Mouse (Mus musculus) limb, embryonic 15.5 days (tissue): ENCODE measurements around the gene Fstl4. TPM values are rescaled to one million over a fixed set of nuclear protein-coding genes. Genes with fewer than 3 reads are reported as not detected.
"Not testable (repeated sequence)": the region's sequence is repeated elsewhere in the genome, so short reads cannot be mapped to it uniquely, and the experiment has no call there.

Experiments
- ATAC-seq: fragments of 200-750 bp; cut with Nextera tagmentation; 2 replicates; pipeline ENCODE4 v1.8.0; 2017; ENCODE audit warnings: low read depth, moderate TSS enrichment; ENCODE audit not compliant: insufficient number of reproducible peaks, low FRiP score, low TSS enrichment
- H3K27ac ChIP-seq: fragments of 300-500 bp; sonication (generic); 2 replicates; pipeline ENCODE4 v1.5.1; 2015; ENCODE audit warnings: moderate library complexity, mild to moderate bottlenecking, inconsistent platforms
- H3K27me3 ChIP-seq: fragments of 300-500 bp; sonication (generic); 2 replicates; pipeline ENCODE4 v1.6.1; 2015; ENCODE audit warnings: inconsistent platforms
- H3K36me3 ChIP-seq: fragments of 300-500 bp; sonication (generic); 2 replicates; pipeline ENCODE4 v1.6.1; 2015; ENCODE audit warnings: inconsistent platforms
- H3K4me1 ChIP-seq: fragments of 300-500 bp; sonication (generic); 2 replicates; pipeline ENCODE4 v1.6.1; 2015; ENCODE audit warnings: inconsistent platforms
- H3K4me2 ChIP-seq: fragments of 300-500 bp; sonication (generic); 2 replicates; pipeline ENCODE4 v1.6.1; 2015; ENCODE audit warnings: mild to moderate bottlenecking, inconsistent platforms
- H3K4me3 ChIP-seq: fragments of 300-500 bp; sonication (generic); 2 replicates; pipeline ENCODE4 v1.5.1; 2015; ENCODE audit warnings: mild to moderate bottlenecking, inconsistent platforms
- H3K9ac ChIP-seq: fragments of 300-500 bp; sonication (generic); 2 replicates; pipeline ENCODE4 v1.6.1; 2015; ENCODE audit warnings: inconsistent platforms
- H3K9me3 ChIP-seq: fragments of 300-500 bp; sonication (generic); 2 replicates; pipeline ENCODE4 v1.6.1; 2016; ENCODE audit warnings: inconsistent platforms
- WGBS: fragments of 180-500 bp; shearing (Covaris S2); methylation state at CpG from one replicate; pipeline ENCODE4 v1.1.7; 2015; 5-methylcytosine and 5-hydroxymethylcytosine counted together
- polyA plus RNA-seq: library from polyadenylated mRNA; unstranded; fragments of >200 nt; fragmentation: Nextera tagmentation; extraction: Ambion mirVana; gene quantifications from 2 replicates; pipeline ENCODE4 v1.2.1, GENCODE M21; 2015

Gene Fstl4
- polyA plus RNA-seq, 1 experiment from 2014 or later, result 2.6 TPM

GRCm38 (mm10) chr11:53144506-53144905 is 380.1 kb downstream of the Fstl4 start:
- Histone ChIP-seq H3K4me2 (no peak overlapping the region), H3K36me3 (no peaks in the 10 kb centered on the region), H3K9me3 (no peaks in the 10 kb centered on the region), H3K4me1 (no peaks in the 10 kb centered on the region), H3K27ac (no peak overlapping the region), H3K4me3 (no peak overlapping the region), H3K9ac (no peak overlapping the region), H3K27me3 (no peaks in the 10 kb centered on the region)
- WGBS, result 64% methylated on average over 5 of the region's 5 CpGs
- no peak for ATAC-seq

DNA sequence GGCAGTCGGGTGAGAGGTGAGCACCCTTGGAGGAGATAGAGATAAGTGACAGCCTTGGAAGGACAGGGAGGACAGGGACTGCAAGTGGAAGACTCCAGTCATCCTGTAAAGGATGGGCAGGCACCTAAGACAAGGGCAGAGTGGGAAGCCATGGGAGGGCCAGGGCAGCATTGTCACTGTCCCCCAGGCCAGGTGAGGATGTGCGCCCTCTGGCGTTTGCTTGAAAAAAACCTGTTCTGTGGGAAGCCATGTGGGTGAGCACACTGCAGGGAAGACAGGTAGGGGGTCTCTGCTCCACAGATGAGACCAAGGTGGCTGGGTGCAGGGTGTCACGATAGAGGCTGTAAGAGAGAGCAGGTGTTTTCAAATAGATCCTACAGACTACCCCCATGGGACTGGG is 381.9 kb downstream of the Fstl4 start:
- 42% methylated on average over 4 of the region's 4 CpGs for WGBS
- H3K9ac ChIP-seq, result no peak overlapping the region
- no peak overlapping the region for H3K4me3 ChIP-seq
- H3K4me1 ChIP-seq, result no peaks in the 10 kb centered on the region
- no peak for ATAC-seq
- no peaks in the 10 kb centered on the region for H3K9me3 ChIP-seq
- no peaks in the 10 kb centered on the region for H3K27me3 ChIP-seq
- H3K4me2 ChIP-seq, result no peak overlapping the region
- H3K27ac ChIP-seq, result no peak overlapping the region
- no peaks in the 10 kb centered on the region for H3K36me3 ChIP-seq

GRCm38 (mm10) chr11:53156463-53156862 is 392.0 kb downstream of the Fstl4 start:
- Histone ChIP-seq H3K36me3 (no peaks in the 10 kb centered on the region), H3K4me3 (no peak overlapping the region), H3K9me3 (no peaks in the 10 kb centered on the region), H3K4me2 (no peak overlapping the region), H3K27me3 (no peaks in the 10 kb centered on the region), H3K4me1 (no peaks in the 10 kb centered on the region), H3K27ac (no peak overlapping the region), H3K9ac (no peak overlapping the region)
- 74% methylated on average over 7 of the region's 7 CpGs for WGBS
- no peak for ATAC-seq

GRCm38 (mm10) chr11:53157621-53158259 is 393.3 kb downstream of the Fstl4 start:
- Histone ChIP-seq H3K4me1 (no peaks in the 10 kb centered on the region), H3K4me2 (no peak overlapping the region), H3K9me3 (no peaks in the 10 kb centered on the region), H3K4me3 (no peak overlapping the region), H3K27ac (no peak overlapping the region), H3K9ac (no peak overlapping the region), H3K27me3 (no peaks in the 10 kb centered on the region), H3K36me3 (no peaks in the 10 kb centered on the region)
- WGBS, result 68% methylated on average over 6 of the region's 6 CpGs
- ATAC-seq, result no peak

DNA sequence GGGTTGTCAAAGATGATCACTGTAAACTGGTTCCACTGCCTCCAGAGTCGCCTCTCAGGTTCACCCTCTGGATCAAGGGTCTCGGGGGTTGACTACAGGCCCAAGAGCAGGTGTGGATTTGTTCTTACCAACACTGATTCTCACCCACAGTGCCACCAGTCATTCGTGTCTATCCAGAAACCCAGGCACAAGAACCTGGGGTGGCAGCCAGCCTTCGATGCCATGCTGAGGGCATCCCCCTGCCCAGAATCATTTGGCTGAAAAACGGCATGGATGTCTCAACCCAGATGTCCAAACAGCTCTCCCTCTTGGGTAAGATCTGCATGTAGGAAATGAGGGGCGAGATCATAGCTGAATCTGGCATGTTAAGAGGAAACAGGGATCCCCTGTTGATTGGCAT is 398.0 kb downstream of the Fstl4 start:
- Histone ChIP-seq H3K4me1 (no peaks in the 10 kb centered on the region), H3K9me3 (no peaks in the 10 kb centered on the region), H3K27me3 (no peaks in the 10 kb centered on the region), H3K27ac (no peak overlapping the region), H3K36me3 (no peaks in the 10 kb centered on the region), H3K4me3 (no peak overlapping the region), H3K9ac (no peak overlapping the region), H3K4me2 (no peak overlapping the region)
- ATAC-seq, result no peak
- WGBS, result 78% methylated on average over 6 of the region's 6 CpGs

DNA sequence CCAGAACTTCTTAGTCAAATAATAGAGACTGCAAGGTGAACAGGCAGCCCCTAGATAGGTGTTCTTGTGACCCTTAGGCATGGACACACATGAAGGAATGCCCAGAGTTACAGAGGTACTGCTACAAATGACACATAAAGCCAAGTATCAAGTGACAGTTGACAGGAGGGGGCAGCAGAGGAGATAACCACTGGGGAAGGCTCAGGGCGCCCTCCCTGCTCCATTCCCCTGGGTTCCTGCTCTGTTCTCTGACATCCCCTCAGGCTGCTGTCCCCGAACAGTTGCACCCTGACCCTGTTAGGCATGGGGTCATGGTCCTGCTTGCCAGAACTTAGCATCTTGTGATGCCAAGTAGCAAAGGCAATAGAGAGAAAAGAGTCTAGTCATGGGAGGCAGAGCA is 402.0 kb downstream of the Fstl4 start:
- Histone ChIP-seq H3K9ac (no peak overlapping the region), H3K36me3 (no peaks in the 10 kb centered on the region), H3K4me2 (no peak overlapping the region), H3K27ac (no peak overlapping the region), H3K4me3 (no peak overlapping the region), H3K4me1 (no peaks in the 10 kb centered on the region), H3K9me3 (no peaks in the 10 kb centered on the region), H3K27me3 (no peaks in the 10 kb centered on the region)
- 58% methylated on average over 2 of the region's 2 CpGs for WGBS
- no peak for ATAC-seq

GRCm38 (mm10) chr11:53182177-53182852 is 417.9 kb downstream of the Fstl4 start:
- H3K4me1 ChIP-seq, result no peaks in the 10 kb centered on the region
- H3K9ac ChIP-seq, result no peak overlapping the region
- H3K36me3 ChIP-seq, result no peaks in the 10 kb centered on the region
- no peak overlapping the region for H3K27ac ChIP-seq
- H3K4me3 ChIP-seq, result no peak overlapping the region
- H3K27me3 ChIP-seq, result no peaks in the 10 kb centered on the region
- ATAC-seq, result no peak
- no peak overlapping the region for H3K4me2 ChIP-seq
- no peaks in the 10 kb centered on the region for H3K9me3 ChIP-seq
- WGBS, result 81% methylated on average over 13 of the region's 13 CpGs

DNA sequence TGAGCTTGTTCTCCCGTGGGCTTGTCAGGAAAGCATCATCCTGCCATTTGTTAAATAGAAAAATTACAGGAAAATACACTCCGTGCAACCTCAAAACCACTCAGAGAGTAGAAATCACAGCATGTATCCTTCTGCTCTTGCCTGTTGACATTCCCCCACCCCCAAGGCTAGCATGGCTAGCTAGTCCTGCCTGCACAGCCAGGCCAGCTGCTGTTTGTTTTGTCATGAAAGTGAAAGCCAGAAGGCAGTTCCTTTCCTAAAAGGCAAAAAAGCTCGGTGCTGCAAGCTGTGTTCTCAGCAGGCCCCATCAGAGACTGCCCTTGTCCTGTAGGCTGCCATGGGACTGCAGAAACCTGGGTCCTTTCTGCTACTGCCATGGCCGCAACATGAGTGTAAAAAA is 418.4 kb downstream of the Fstl4 start:
- Histone ChIP-seq H3K9ac (no peak overlapping the region), H3K27me3 (no peaks in the 10 kb centered on the region), H3K36me3 (no peaks in the 10 kb centered on the region), H3K4me3 (no peak overlapping the region), H3K27ac (no peak overlapping the region), H3K9me3 (no peaks in the 10 kb centered on the region), H3K4me1 (no peaks in the 10 kb centered on the region), H3K4me2 (no peak overlapping the region)
- WGBS, result 51% methylated on average over 4 of the region's 4 CpGs
- no peak for ATAC-seq

DNA sequence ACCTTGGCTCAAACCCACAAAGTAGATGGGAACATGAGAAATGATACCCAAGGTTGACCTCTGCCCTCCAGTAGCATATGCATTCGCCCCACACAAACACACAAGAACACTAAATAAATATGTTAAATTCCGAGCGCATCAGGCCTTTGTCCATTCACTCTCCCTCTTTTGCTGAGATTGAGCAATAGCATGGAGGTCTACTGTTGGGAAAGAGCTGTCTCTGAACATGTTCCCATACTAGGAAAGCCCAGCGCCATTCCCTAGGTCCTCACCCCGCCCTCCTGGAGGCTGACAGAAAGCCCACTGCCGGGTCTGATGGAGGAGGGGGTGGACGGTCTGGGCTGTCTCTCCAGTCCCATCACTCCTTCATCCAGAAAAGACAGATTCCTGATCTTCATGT is 419.6 kb downstream of the Fstl4 start:
- Histone ChIP-seq H3K9ac (no peak overlapping the region), H3K4me1 (no peaks in the 10 kb centered on the region), H3K9me3 (no peaks in the 10 kb centered on the region), H3K27me3 (no peaks in the 10 kb centered on the region), H3K4me2 (no peak overlapping the region), H3K27ac (no peak overlapping the region), H3K36me3 (no peaks in the 10 kb centered on the region), H3K4me3 (no peak overlapping the region)
- 89% methylated on average over 7 of the region's 7 CpGs for WGBS
- no peak for ATAC-seq

DNA sequence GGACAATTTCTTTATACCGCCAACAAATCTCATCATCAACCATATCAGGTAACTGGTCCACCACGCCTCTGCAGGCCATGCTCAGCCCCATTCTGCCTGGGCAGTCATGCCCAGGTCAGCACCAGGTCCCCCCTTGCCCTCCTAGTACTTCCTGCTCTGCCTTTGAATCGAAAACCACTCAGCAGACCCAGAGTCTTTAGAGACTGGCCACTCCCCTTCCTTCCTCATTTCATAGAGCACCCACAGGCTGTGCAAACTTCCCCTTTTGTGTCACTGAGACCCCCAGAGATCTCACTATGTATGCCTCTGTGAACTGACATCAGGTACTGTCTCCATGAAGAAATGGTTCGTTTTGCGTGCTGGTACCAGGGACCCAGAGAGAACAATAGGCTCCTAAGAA is 420.3 kb downstream of the Fstl4 start:
- Histone ChIP-seq H3K4me1 (no peaks in the 10 kb centered on the region), H3K4me2 (no peak overlapping the region), H3K27me3 (no peaks in the 10 kb centered on the region), H3K4me3 (no peak overlapping the region), H3K9ac (no peak overlapping the region), H3K9me3 (no peaks in the 10 kb centered on the region), H3K36me3 (no peaks in the 10 kb centered on the region), H3K27ac (no peak overlapping the region)
- WGBS, result 80% methylated on average over 5 of the region's 5 CpGs
- no peak for ATAC-seq

DNA sequence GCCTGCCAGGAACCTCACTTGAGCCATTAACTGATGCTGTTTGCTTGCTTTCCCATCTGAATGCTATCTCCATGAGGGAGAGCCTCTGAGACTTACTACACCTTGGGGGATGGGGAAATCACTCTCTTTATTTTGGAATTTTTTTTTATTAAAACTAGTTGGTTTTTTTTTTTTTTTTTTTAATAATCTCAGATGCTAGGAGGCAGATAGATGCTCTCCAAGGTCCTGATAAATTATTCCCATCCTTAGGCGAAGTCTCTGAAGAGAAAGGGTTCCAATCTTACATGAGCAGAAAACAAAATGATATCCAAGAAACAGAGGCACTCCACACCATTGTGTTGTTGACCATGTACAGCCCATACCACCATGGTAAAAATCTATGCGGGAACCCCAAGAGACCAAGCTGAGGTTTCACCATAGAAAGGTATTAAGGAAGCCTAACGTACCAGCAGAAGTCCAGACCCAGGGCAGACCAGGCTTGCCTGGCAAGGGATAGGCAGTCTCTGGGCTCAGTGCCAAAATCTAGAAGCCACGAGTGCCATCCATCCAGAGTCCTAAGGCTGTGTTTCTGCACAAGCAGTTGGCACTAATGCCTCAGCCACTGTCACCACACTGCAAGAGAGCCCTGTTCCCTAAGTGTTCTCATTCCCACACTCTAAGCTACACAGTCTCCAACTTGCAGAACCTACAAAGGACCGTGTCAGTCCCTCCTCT is 423.1 kb downstream of the Fstl4 start:
- H3K36me3 ChIP-seq, result no peaks in the 10 kb centered on the region
- WGBS, result 67% methylated on average over 5 of the region's 5 CpGs
- no peaks in the 10 kb centered on the region for H3K9me3 ChIP-seq
- no peak overlapping the region for H3K4me3 ChIP-seq
- H3K27ac ChIP-seq, result no peak overlapping the region
- ATAC-seq, result no peak
- no peak overlapping the region for H3K4me2 ChIP-seq
- H3K9ac ChIP-seq, result no peak overlapping the region
- H3K27me3 ChIP-seq, result no peaks in the 10 kb centered on the region
- H3K4me1 ChIP-seq, result no peaks in the 10 kb centered on the region

- H3K4me2 ChIP-seq, H3K9me3 ChIP-seq, H3K27me3 ChIP-seq, H3K4me3 ChIP-seq, H3K36me3 ChIP-seq, ATAC-seq, H3K27ac ChIP-seq, H3K4me1 ChIP-seq, H3K9ac ChIP-seq: not testable (repeated sequence)
- 97% methylated on average over 1 of the region's 1 CpGs for WGBS
Observed at GRCm38 (mm10) chr11:53196551-53196950, 432.1 kb downstream of the Fstl4 start.
